Mouse (Mus musculus) embryo, embryonic 10 days (tissue): ENCODE measurements at regions not wholly inside any gene's neighbourhood (a gene's known extent, or its start where the extent isn't known, plus 50 kb on each side); places are given as distances from the start of the nearest gene placed in this dataset.
"Not testable (repeated sequence)": the region's sequence is repeated elsewhere in the genome, so short reads cannot be mapped to it uniquely, and the experiment has no call there.

ENCODE experiments used
- DNase-seq: peaks from one replicate; pipeline ENCODE4 v3.0.0-alpha.2; 2015; ENCODE audit warnings: low spot score

DNA sequence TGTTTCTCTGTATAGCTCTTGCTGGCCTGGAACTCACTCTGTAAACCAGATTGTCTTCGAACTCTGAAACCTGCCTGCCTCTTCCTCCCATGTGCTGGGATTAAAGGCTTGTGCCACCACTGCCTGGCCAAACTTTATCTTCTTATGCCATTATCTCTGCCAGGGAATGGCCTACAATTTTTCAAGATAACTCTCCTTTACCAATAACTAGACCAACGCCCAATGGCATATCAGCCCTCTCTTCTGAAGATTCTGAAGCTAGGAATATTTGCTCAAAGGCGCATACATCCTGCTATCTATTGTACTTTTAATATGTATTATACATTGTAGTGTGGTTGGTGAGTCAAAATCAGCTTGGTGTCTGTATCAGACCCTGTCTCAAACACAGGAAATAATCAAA lies 235.4 kb upstream of the Cts3 start:
- not testable (repeated sequence) for DNase-seq

DNA sequence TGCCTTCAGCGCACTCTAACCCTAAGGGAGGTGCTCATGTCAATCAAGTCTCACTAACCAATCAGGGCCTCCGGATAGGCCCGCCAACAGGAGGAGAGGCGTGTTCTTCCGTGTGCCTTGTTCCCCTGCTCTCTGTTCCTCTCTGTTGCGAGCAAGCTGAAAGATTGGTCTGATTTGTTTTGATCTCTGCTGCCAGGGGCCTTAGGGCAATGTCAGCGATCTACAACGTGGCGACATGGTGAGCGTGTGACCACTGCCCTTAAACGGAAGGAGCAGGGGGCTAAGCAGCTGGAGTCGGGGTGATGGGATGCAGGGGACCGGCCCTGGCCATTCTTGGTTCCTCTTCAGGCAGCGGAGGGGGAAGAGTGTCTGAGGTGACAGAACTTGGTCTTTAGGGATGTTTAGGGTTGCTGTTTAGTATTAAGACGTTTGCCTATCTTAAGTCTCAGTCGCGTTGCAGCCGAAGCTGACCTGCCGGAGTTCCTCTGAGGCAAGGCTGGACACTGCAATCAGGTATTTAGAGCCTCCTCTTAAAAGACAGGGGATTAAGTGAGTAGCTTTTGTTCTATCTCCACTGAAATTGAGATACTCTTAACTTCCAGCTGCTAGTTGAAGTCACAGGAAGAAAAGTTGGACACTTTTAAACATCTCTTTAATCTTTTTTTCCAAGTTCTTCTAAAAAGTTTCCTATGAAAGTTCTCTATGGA lies 234.4 kb upstream of the Cts3 start:
- peak; percentile 64 for DNase-seq

DNA sequence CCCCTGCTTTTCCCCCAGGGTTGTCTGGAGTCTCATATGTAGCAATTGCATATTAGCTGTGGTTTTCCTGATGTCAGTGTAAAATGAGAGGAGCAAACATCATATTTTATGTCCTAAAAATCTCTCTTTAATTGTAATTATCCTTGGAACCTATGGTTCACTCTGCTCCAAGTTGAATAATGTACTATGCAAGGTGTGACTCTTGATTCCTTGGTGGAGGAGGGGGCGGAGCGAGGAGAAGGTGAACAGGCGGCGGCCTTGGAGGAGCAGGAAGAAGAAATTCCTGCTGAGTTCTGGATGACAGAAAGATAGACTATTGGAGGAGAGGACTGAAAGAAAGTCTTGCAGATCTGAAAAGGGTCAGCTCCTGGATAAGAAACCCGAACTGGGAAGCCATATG lies 233.8 kb upstream of the Cts3 start:
- not testable (repeated sequence) for DNase-seq

GRCm38 (mm10) chr13:61763457-61763856 lies 193.5 kb upstream of the Cts3 start:
- not testable (repeated sequence) for DNase-seq
